Mouse (Mus musculus) urinary bladder, postnatal 36 days (tissue): ENCODE measurements at regions not wholly inside any gene's neighbourhood (a gene's known extent, or its start where the extent isn't known, plus 50 kb on each side); places are given as distances from the start of the nearest gene placed in this dataset.
"Not testable (repeated sequence)": the region's sequence is repeated elsewhere in the genome, so short reads cannot be mapped to it uniquely, and the experiment has no call there.

Experiments used
- DNase-seq, 2 experiments: peaks; one replicate each; pipeline ENCODE4 v3.0.0; 2022; ENCODE audit warnings: low spot score in 2 of 2, mixed read lengths in 1 of 2

GRCm38 (mm10) chr17:27318969-27319695 lies 114.9 kb upstream of the Lemd2 start:
- DNase-seq, result no peak

- peak; percentile 24 to 88 for DNase-seq
Observed at GRCm38 (mm10) chr17:27317576-27318277, 113.5 kb upstream of the Lemd2 start.

- DNase-seq, result peak in 1 of 2 experiments; percentile 73
Observed at GRCm38 (mm10) chr17:27316711-27317575, 112.7 kb upstream of the Lemd2 start.

GRCm38 (mm10) chr17:27315947-27316628 lies 111.8 kb upstream of the Lemd2 start:
- no peak for DNase-seq

GRCm38 (mm10) chr17:27315428-27315827 lies 111.2 kb upstream of the Lemd2 start:
- DNase-seq, result no peak

GRCm38 (mm10) chr17:27314821-27315392 lies 110.6 kb upstream of the Lemd2 start:
- no peak for DNase-seq

- DNase-seq, result no peak
Observed at GRCm38 (mm10) chr17:27308933-27309332, 104.7 kb upstream of the Lemd2 start.

GRCm38 (mm10) chr17:27304842-27305241 lies 100.6 kb upstream of the Lemd2 start:
- DNase-seq, result no peak

- no peak for DNase-seq
Observed at GRCm38 (mm10) chr17:27303633-27304479, 99.6 kb upstream of the Lemd2 start.

- no peak for DNase-seq
Observed at GRCm38 (mm10) chr17:27303061-27303460, 98.8 kb upstream of the Lemd2 start.

- no peak for DNase-seq
Observed at GRCm38 (mm10) chr17:27301376-27301775, 97.1 kb upstream of the Lemd2 start.

- DNase-seq, result no peak
Observed at GRCm38 (mm10) chr17:27299297-27299696, 95.0 kb upstream of the Lemd2 start.

GRCm38 (mm10) chr17:27298351-27298750 lies 94.1 kb upstream of the Lemd2 start:
- DNase-seq, result no peak

- DNase-seq, result no peak
Observed at GRCm38 (mm10) chr17:27296156-27296555, 91.9 kb upstream of the Lemd2 start.

- DNase-seq, result no peak
Observed at GRCm38 (mm10) chr17:27294208-27294604, 89.9 kb upstream of the Lemd2 start.

- DNase-seq, result no peak
Observed at GRCm38 (mm10) chr17:27293586-27294207, 89.4 kb upstream of the Lemd2 start.

- no peak for DNase-seq
Observed at GRCm38 (mm10) chr17:27291673-27292072, 87.4 kb upstream of the Lemd2 start.

GRCm38 (mm10) chr17:27291176-27291575 lies 86.9 kb upstream of the Lemd2 start:
- DNase-seq, result no peak

GRCm38 (mm10) chr17:27290311-27290710 lies 86.0 kb upstream of the Lemd2 start:
- no peak for DNase-seq

GRCm38 (mm10) chr17:27289804-27290203 lies 85.5 kb upstream of the Lemd2 start:
- DNase-seq, result not testable (repeated sequence)
